In the genomic region with DNA sequence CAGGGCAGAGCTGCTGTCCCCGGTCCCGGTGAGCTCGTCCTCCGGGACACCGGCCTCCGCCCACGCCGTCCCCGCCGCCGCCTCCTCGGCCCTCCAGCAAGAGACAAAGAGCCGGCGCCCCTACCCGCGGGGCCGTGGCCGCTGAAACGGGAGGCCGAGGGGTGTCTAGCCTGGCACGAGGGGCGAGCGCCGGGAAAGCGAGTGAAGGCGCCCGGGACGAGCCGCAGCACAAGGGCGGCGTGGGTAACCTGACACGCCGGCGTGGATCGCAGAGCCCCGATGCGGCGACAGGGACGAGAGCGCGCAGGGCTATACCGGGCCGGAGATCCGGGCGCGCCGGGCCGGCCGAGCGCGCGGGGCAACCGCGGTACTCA, we compare ENCODE assay signal across 8 mouse cellular contexts. TPM values are rescaled to one million over a fixed set of nuclear protein-coding genes. Genes with fewer than 3 reads are reported as not detected.
DNase-seq lines count a peak whose midpoint lies in the region; ATAC-seq lines count a peak whose summit lies in the region.

No protein-coding gene starts in this region.

- peak overlapping the region; percentile 96 for H3K27ac ChIP-seq in forebrain, embryonic 10.5 days
- peak overlapping the region; percentile 99 for H3K27ac ChIP-seq in heart, embryonic 13.5 days (replicated peaks)

- WGBS in forebrain, embryonic 10.5 days = under 1% methylated on average over 54 of the region's 54 CpGs
- WGBS in heart, embryonic 13.5 days = under 1% methylated on average over 54 of the region's 54 CpGs

- peak overlapping the region; percentile 99 for H3K9ac ChIP-seq in heart, embryonic 13.5 days

- peaks cover 13% of the 10 kb centered on the region for H3K27me3 ChIP-seq in forebrain, embryonic 10.5 days (ENCODE audit: poor library complexity, severe bottlenecking)
- H3K27me3 ChIP-seq in heart, embryonic 13.5 days (replicated peaks) = no peaks in the 10 kb centered on the region

- peak overlapping the region; percentile 98 for H3K4me3 ChIP-seq in forebrain, embryonic 10.5 days
- peak overlapping the region; percentile 98 for H3K4me3 ChIP-seq in heart, embryonic 13.5 days

- ATAC-seq in CD4-positive, CD25-positive, alpha-beta regulatory T cell, adult 4 months = peak; percentile 41
- no peak for ATAC-seq in heart, embryonic 13.5 days (ENCODE audit: extremely low read depth, insufficient number of reproducible peaks, low FRiP score, low TSS enrichment)

- H3K36me3 ChIP-seq in forebrain, embryonic 10.5 days (replicated peaks) = no peaks in the 10 kb centered on the region
- no peaks in the 10 kb centered on the region for H3K36me3 ChIP-seq in heart, embryonic 13.5 days

- no peaks in the 10 kb centered on the region for H3K9me3 ChIP-seq in forebrain, embryonic 10.5 days
- H3K9me3 ChIP-seq in heart, embryonic 13.5 days = no peaks in the 10 kb centered on the region

- peak overlapping the region; percentile 82 for H3K4me2 ChIP-seq in heart, embryonic 13.5 days

- peaks cover 54% of the 10 kb centered on the region for H3K4me1 ChIP-seq in forebrain, embryonic 10.5 days
- H3K4me1 ChIP-seq in heart, embryonic 13.5 days = peaks cover 46% of the 10 kb centered on the region

- DNase-seq in adrenal gland, postnatal 25 days = peak; percentile 54
- DNase-seq in forebrain, embryonic 10.5 days (ENCODE audit: extremely low spot score, low spot score) = peak; percentile 70
- DNase-seq in kidney, postnatal 36 days = peak; percentile 35 to 65
- DNase-seq in lung, postnatal 14 days = peak; percentile 42
- peak; percentile 9 for DNase-seq in retina, postnatal 7 days (ENCODE audit: low read depth, low spot score)
- DNase-seq in urinary bladder, postnatal 36 days (ENCODE audit: low spot score in 2 of 2) = peak; percentile 42 to 52

RNA-seq across cellular contexts. Expression of a gene that starts 0.7 kb away (rescaled TPM):
- polyA plus RNA-seq in CD4-positive, CD25-positive, alpha-beta regulatory T cell, adult 4 months (2017; shearing (Covaris generic)) = 10 to 100 TPM in 1 of 2 experiments, 1 to 10 TPM in 1; 9.1 to 11.7 TPM
- 71.1 and 85.2 TPM in 2 replicates for total RNA-seq in adrenal gland, postnatal 25 days (2021)
- 22.7 and 29.2 TPM in 2 replicates for polyA plus RNA-seq in forebrain, embryonic 10.5 days (2016; fragmentation: Nextera tagmentation; extraction: Ambion mirVana)
- 15.7 and 17.5 TPM in 2 replicates for polyA plus RNA-seq in heart, embryonic 13.5 days (2015; fragmentation: Nextera tagmentation; extraction: Ambion mirVana)

Comparison
In these comparisons a context has a peak if more than half of its experiments do, and no peak if none do; other contexts are left out.
1. DNase-seq: peak in every context shown above with its lines; median percentile 70 in forebrain, embryonic 10.5 days; 54 in adrenal gland, postnatal 25 days; 50 in kidney, postnatal 36 days; 47 in urinary bladder, postnatal 36 days; 42 in lung, postnatal 14 days; 9 in retina, postnatal 7 days.